Mouse (Mus musculus) cortical plate, adult 2 months (tissue): ENCODE results near the gene Fscn2.

Source experiments
- CTCF ChIP-seq: fragments of 200-500 bp; IDR thresholded peaks from 2 replicates; pipeline ENCODE4 v1.5.1; 2011; ENCODE audit warnings: mild to moderate bottlenecking, control low read depth, low read length; ENCODE audit not compliant: insufficient read depth; ENCODE audit errors: extremely low read depth
- POLR2A ChIP-seq: fragments of 200-500 bp; IDR thresholded peaks from 2 replicates; pipeline ENCODE4 v1.6.1; 2011; ENCODE audit warnings: mild to moderate bottlenecking, low read length, control low read depth; ENCODE audit not compliant: insufficient read depth; ENCODE audit errors: extremely low read depth

DNA sequence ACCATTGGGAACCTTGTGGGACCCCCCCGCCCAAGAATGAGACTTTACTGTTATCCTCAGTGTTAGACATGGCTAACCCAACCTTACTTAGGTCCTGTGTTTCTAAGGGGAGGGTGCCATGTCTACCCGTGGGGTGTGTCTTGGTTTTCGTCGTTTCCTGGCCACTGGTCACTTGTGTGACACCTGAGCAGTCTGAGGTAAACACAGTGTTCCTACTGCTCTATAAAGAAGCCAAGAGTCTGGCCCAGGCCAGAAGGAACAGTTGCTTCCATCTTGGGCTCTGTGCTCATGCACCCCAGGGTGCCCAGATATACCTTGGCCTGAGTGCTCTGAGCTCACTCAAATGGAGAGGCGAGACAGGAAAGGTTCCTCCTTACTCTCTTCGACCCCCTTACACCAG lies 1.6 kb downstream of the Fscn2 start:
- no peak for TF ChIP-seq CTCF
- TF ChIP-seq POLR2A: no peak
